Comparison of ENCODE assay signal across 15 mouse cellular contexts in the genomic region with DNA sequence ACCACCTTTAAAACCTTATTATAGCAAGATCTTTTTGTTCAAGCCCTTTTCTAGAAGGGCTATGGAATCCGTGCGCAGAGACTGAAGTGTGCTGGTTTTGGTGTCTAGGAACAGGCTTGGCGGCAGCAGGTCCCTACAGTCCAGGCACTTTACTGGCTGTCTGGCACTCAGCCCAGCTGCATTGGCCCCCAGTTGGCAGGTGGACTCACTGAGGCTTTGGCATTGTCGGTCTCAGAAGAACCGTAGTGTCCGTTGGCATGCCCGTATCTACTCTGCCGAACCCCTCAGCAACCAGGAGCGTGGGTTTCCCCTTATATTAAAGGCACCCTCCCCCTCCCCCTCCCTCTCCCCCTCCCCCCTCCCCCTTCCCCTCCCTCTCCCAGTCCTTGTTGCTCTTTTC.
DNase-seq lines count a peak whose midpoint lies in the region; ATAC-seq lines count a peak whose summit lies in the region.
"Had no signal": no experiment of that assay in that cellular context is flagged by ENCODE, and none has a peak within 500 bp of the region (broad histone marks: within the 10 kb centered on the region; RNA-seq: fewer than 3 reads in every experiment).

No protein-coding gene starts in this region.

- no peaks in the 10 kb centered on the region for H3K27me3 ChIP-seq in hindbrain, embryonic 14.5 days (ENCODE audit: control insufficient read depth, insufficient read depth, low read length)
- H3K27me3 ChIP-seq in hindbrain, embryonic 11.5 days (ENCODE audit: control insufficient read depth, insufficient read depth, low read length) = no peaks in the 10 kb centered on the region
- H3K27me3 ChIP-seq in neural tube, embryonic 13.5 days = no peaks in the 10 kb centered on the region
- H3K27me3 ChIP-seq: lung, embryonic 15.5 days had no signal

- H3K36me3 ChIP-seq in hindbrain, embryonic 14.5 days (replicated peaks; ENCODE audit: control insufficient read depth, insufficient read depth) = peaks cover 58% of the 10 kb centered on the region
- H3K36me3 ChIP-seq in hindbrain, embryonic 11.5 days (ENCODE audit: control insufficient read depth, insufficient read depth, low read length) = no peaks in the 10 kb centered on the region
- H3K36me3 ChIP-seq in neural tube, embryonic 13.5 days = peaks cover 61% of the 10 kb centered on the region

- 68% methylated on average over 9 of the region's 9 CpGs for WGBS in hindbrain, embryonic 14.5 days
- WGBS in hindbrain, embryonic 11.5 days = 97% methylated on average over 9 of the region's 9 CpGs
- WGBS in neural tube, embryonic 13.5 days = 47% methylated on average over 9 of the region's 9 CpGs

- H3K9me3 ChIP-seq in hindbrain, embryonic 14.5 days (ENCODE audit: control insufficient read depth, low read length) = no peaks in the 10 kb centered on the region
- no peaks in the 10 kb centered on the region for H3K9me3 ChIP-seq in hindbrain, embryonic 11.5 days (ENCODE audit: control insufficient read depth, low read length)
- no peaks in the 10 kb centered on the region for H3K9me3 ChIP-seq in neural tube, embryonic 13.5 days
- H3K9me3 ChIP-seq: lung, embryonic 15.5 days had no signal

- H3K9ac ChIP-seq in hindbrain, embryonic 14.5 days = no peak overlapping the region
- H3K9ac ChIP-seq in hindbrain, embryonic 11.5 days (ENCODE audit: low read depth, low read length) = no peak overlapping the region
- H3K9ac ChIP-seq in neural tube, embryonic 13.5 days = no peak overlapping the region
- H3K9ac ChIP-seq: liver, embryonic 14.5 days; lung, embryonic 15.5 days had no signal

- no peak overlapping the region for H3K4me2 ChIP-seq in hindbrain, embryonic 14.5 days (replicated peaks)
- H3K4me2 ChIP-seq in hindbrain, embryonic 11.5 days (replicated peaks; ENCODE audit: low read depth, low read length) = no peak overlapping the region
- no peak overlapping the region for H3K4me2 ChIP-seq in neural tube, embryonic 13.5 days
- H3K4me2 ChIP-seq: lung, embryonic 15.5 days had no signal

- peaks cover 7% of the 10 kb centered on the region; the same call in 1 of the 2 replicates for H3K4me1 ChIP-seq in hindbrain, embryonic 14.5 days (replicated peaks; ENCODE audit: control insufficient read depth, insufficient read depth, low read length)
- H3K4me1 ChIP-seq in hindbrain, embryonic 11.5 days (replicated peaks; ENCODE audit: control insufficient read depth, insufficient read depth, low read length) = no peaks in the 10 kb centered on the region
- H3K4me1 ChIP-seq in neural tube, embryonic 13.5 days (replicated peaks) = peaks cover 39% of the 10 kb centered on the region

- H3K27ac ChIP-seq in hindbrain, embryonic 14.5 days = no peak overlapping the region
- no peak overlapping the region for H3K27ac ChIP-seq in hindbrain, embryonic 11.5 days (ENCODE audit: low read depth, low read length)
- H3K27ac ChIP-seq in neural tube, embryonic 13.5 days (replicated peaks) = 0 out of 2 replicates have a peak overlapping the region, but pooled peaks have one; percentile 18
- H3K27ac ChIP-seq: liver, embryonic 14.5 days; lung, embryonic 15.5 days had no signal

- H3K4me3 ChIP-seq in hindbrain, embryonic 14.5 days (replicated peaks; ENCODE audit: low read length) = no peak overlapping the region
- H3K4me3 ChIP-seq in hindbrain, embryonic 11.5 days (ENCODE audit: low read depth, low read length) = no peak overlapping the region
- no peak overlapping the region for H3K4me3 ChIP-seq in neural tube, embryonic 13.5 days
- H3K4me3 ChIP-seq: lung, embryonic 15.5 days had no signal

- peak; percentile 47 for ATAC-seq in hindbrain, embryonic 14.5 days (ENCODE audit: low FRiP score)
- ATAC-seq in hindbrain, embryonic 11.5 days (ENCODE audit: low FRiP score) = no peak
- peak; percentile 48; the same call in 1 of the 2 replicates for ATAC-seq in neural tube, embryonic 13.5 days (ENCODE audit: low read depth)
- ATAC-seq: intestine, postnatal 0 days had no signal

- peak; percentile 52 to 60 for DNase-seq in cerebellum, postnatal 14 days
- DNase-seq in cerebellum, adult 11-12 months = no peak
- DNase-seq in hindbrain, embryonic 14.5 days (ENCODE audit: low spot score) = no peak
- no peak for DNase-seq in hindbrain, embryonic 11.5 days (ENCODE audit: low spot score)
- no peak for DNase-seq in neural tube, embryonic 10.5 days (ENCODE audit: extremely low spot score, low spot score)
- no peak for DNase-seq in thymus, postnatal 14 days
- DNase-seq: adrenal gland, adult 2 months; embryo, embryonic 11 days; gastrocnemius, postnatal 25 days; right cerebral cortex, postnatal 4 days; thymus, adult 2 months had no signal

Comparison
In these comparisons a context has a peak if more than half of its experiments do, and no peak if none do; other contexts are left out.
1. DNase-seq: peak in cerebellum, postnatal 14 days (2 of 2); none in cerebellum, adult 11-12 months (single experiment), hindbrain, embryonic 14.5 days (single experiment), hindbrain, embryonic 11.5 days (single experiment), neural tube, embryonic 10.5 days (single experiment) and thymus, postnatal 14 days (single experiment).